Mouse (Mus musculus) lung, adult 2 months (tissue): ENCODE data around the gene Rbm7. TPM values are rescaled to one million over a fixed set of nuclear protein-coding genes. Genes with fewer than 3 reads are reported as not detected.
"Not testable (repeated sequence)": the region's sequence is repeated elsewhere in the genome, so short reads cannot be mapped to it uniquely, and the experiment has no call there.

ENCODE experiments used
- DNase-seq: peaks from one replicate; pipeline ENCODE4 v3.0.0; 2022
- H3K4me1 ChIP-seq: fragments of 200-500 bp; 2 replicates; pipeline ENCODE4 v1.6.1; 2011; ENCODE audit warnings: low read length; ENCODE audit not compliant: control insufficient read depth, insufficient read depth
- H3K4me3 ChIP-seq: fragments of 200-500 bp; replicated peaks from 2 replicates; pipeline ENCODE3; 2011; ENCODE audit warnings: low read depth, mild to moderate bottlenecking, control low read depth, low read length; ENCODE audit errors: extremely low read depth
- CTCF ChIP-seq: fragments of 200-500 bp; IDR thresholded peaks from 2 replicates; pipeline ENCODE4 v1.5.1; 2011; ENCODE audit warnings: mild to moderate bottlenecking, low read length, control low read depth; ENCODE audit not compliant: insufficient read depth
- POLR2A ChIP-seq: fragments of 200-500 bp; IDR thresholded peaks from 2 replicates; pipeline ENCODE4 v1.6.1; 2011; ENCODE audit warnings: low read depth, mild to moderate bottlenecking, control low read depth, low read length, borderline replicate concordance; ENCODE audit errors: extremely low read depth
- whole genome bisulfite sequencing: fragments of 180-500 bp; shearing (Covaris S2); methylation state at CpG from one replicate; pipeline ENCODE4 v1.1.7; 2018; 5-methylcytosine and 5-hydroxymethylcytosine counted together
- polyA plus RNA-seq: library from polyadenylated mRNA; depleted of rRNA; stranded (reverse); fragments of >200 nt; gene quantifications from 2 replicates; pipeline ENCODE4 v1.2.3, GENCODE M21; 2012; rRNA removed

Gene Rbm7
- polyA plus RNA-seq: 18.7 and 25.2 TPM in 2 replicates

- TF ChIP-seq POLR2A (peak; percentile 85), CTCF (no peak)
- peaks cover 7% of the 10 kb centered on the region; the same call in 1 of the 2 replicates for H3K4me1 ChIP-seq
- DNase-seq: peak; percentile 91
- peak within 1 kb of the TSS; percentile 90 for H3K4me3 ChIP-seq
- under 1% methylated on average over 72 of the region's 72 CpGs for whole genome bisulfite sequencing
These were observed at the start of gene Rbm7, which contains the start of gene Gm5617 for GRCm38 (mm10) chr9:48494817-48495547. Gene Rbm7 (minus strand): TSS chr9:48495299. Gene Gm5617 (plus strand): TSS chr9:48495442.

GRCm38 (mm10) chr9:48538688-48539087, 43.6 kb upstream of the Rbm7 start:
- Histone ChIP-seq H3K4me1 (no peaks in the 10 kb centered on the region), H3K4me3 (no peak overlapping the region)
- TF ChIP-seq CTCF (no peak), POLR2A (no peak)
- 19% methylated on average over 12 of the region's 12 CpGs for WGBS
- DNase-seq: no peak

- H3K4me1 ChIP-seq: no peaks in the 10 kb centered on the region
- no peak for TF ChIP-seq CTCF
- TF ChIP-seq POLR2A: no peak
- WGBS: 10% methylated on average over 17 of the region's 17 CpGs
- no peak for DNase-seq
- H3K4me3 ChIP-seq: no peak overlapping the region
These were observed 43.0 kb upstream of the Rbm7 start for GRCm38 (mm10) chr9:48538044-48538645.

GRCm38 (mm10) chr9:48537616-48538015, 42.5 kb upstream of the Rbm7 start:
- H3K4me1 ChIP-seq, DNase-seq, H3K4me3 ChIP-seq: not testable (repeated sequence)
- WGBS: 71% methylated on average over 1 of the region's 1 CpGs

GRCm38 (mm10) chr9:48536414-48536813, 41.3 kb upstream of the Rbm7 start:
- DNase-seq: no peak
- Histone ChIP-seq H3K4me1 (no peaks in the 10 kb centered on the region), H3K4me3 (no peak overlapping the region)
- 59% methylated on average over 1 of the region's 1 CpGs for WGBS
- TF ChIP-seq CTCF: no peak
- no peak for TF ChIP-seq POLR2A

GRCm38 (mm10) chr9:48532730-48533129, 37.6 kb upstream of the Rbm7 start:
- Histone ChIP-seq H3K4me1 (no peaks in the 10 kb centered on the region), H3K4me3 (no peak overlapping the region)
- no peak for TF ChIP-seq POLR2A
- TF ChIP-seq CTCF: no peak
- 43% methylated on average over 2 of the region's 2 CpGs for WGBS
- no peak for DNase-seq

GRCm38 (mm10) chr9:48532203-48532602, 37.1 kb upstream of the Rbm7 start:
- Histone ChIP-seq H3K4me3 (no peak overlapping the region), H3K4me1 (no peaks in the 10 kb centered on the region)
- DNase-seq: no peak
- TF ChIP-seq POLR2A: no peak
- no peak for TF ChIP-seq CTCF
- 46% methylated on average over 3 of the region's 3 CpGs for WGBS

- WGBS: 79% methylated on average over 4 of the region's 4 CpGs
- H3K4me1 ChIP-seq: no peaks in the 10 kb centered on the region
- no peak for TF ChIP-seq POLR2A
- TF ChIP-seq CTCF: no peak
- H3K4me3 ChIP-seq: no peak overlapping the region
- DNase-seq: no peak
These were observed 36.2 kb upstream of the Rbm7 start for GRCm38 (mm10) chr9:48531294-48531693.

GRCm38 (mm10) chr9:48526520-48526919, 31.4 kb upstream of the Rbm7 start:
- 86% methylated on average over 4 of the region's 4 CpGs for WGBS
- TF ChIP-seq POLR2A: no peak
- TF ChIP-seq CTCF: no peak

GRCm38 (mm10) chr9:48525566-48525965, 30.5 kb upstream of the Rbm7 start:
- DNase-seq: no peak
- TF ChIP-seq POLR2A (no peak), CTCF (no peak)
- Histone ChIP-seq H3K4me3 (no peak overlapping the region), H3K4me1 (no peaks in the 10 kb centered on the region)
- WGBS: 0% methylated on average over 1 of the region's 1 CpGs

More at GRCm38 (mm10) chr9:48526520-48526919, 31.4 kb upstream of the Rbm7 start:
- DNase-seq: no peak
- no peak overlapping the region for H3K4me3 ChIP-seq
- no peaks in the 10 kb centered on the region for H3K4me1 ChIP-seq

- H3K4me3 ChIP-seq, DNase-seq, H3K4me1 ChIP-seq: not testable (repeated sequence)
- 19% methylated on average over 5 of the region's 7 CpGs for WGBS
These were observed 25.3 kb upstream of the Rbm7 start for GRCm38 (mm10) chr9:48520405-48520804.
